Mouse (Mus musculus) T-cell, adult 2 months (primary cell): ENCODE measurements at regions not wholly inside any gene's neighbourhood (a gene's known extent, or its start where the extent isn't known, plus 50 kb on each side); places are given as distances from the start of the nearest gene placed in this dataset.

Experiments used
- DNase-seq: peaks from one replicate; pipeline ENCODE4 v3.0.0; 2022; ENCODE audit warnings: low spot score

GRCm38 (mm10) chr15:59954345-59954744 lies 62.1 kb downstream of the 4933412E24Rik start:
- no peak for DNase-seq

- no peak for DNase-seq
Observed at GRCm38 (mm10) chr15:59953857-59954256, 62.6 kb downstream of the 4933412E24Rik start.

- DNase-seq = peak; percentile 37
Observed at GRCm38 (mm10) chr15:59950617-59951216, 65.7 kb downstream of the 4933412E24Rik start.

GRCm38 (mm10) chr15:59945208-59945607 lies 71.2 kb downstream of the 4933412E24Rik start:
- DNase-seq = no peak

GRCm38 (mm10) chr15:59936486-59936885 lies 79.9 kb downstream of the 4933412E24Rik start:
- peak; percentile 37 for DNase-seq

- peak; percentile 82 for DNase-seq
Observed at GRCm38 (mm10) chr15:59913860-59914259, 102.6 kb downstream of the 4933412E24Rik start.

- DNase-seq = no peak
Observed at GRCm38 (mm10) chr15:59908300-59908699, 108.1 kb downstream of the 4933412E24Rik start.

- DNase-seq = peak; percentile 45
Observed at GRCm38 (mm10) chr15:59905832-59906797, 110.3 kb downstream of the 4933412E24Rik start.

GRCm38 (mm10) chr15:59904741-59905140 lies 111.7 kb downstream of the 4933412E24Rik start:
- DNase-seq = no peak

- no peak for DNase-seq
Observed at GRCm38 (mm10) chr15:59888996-59889395, 127.4 kb downstream of the 4933412E24Rik start.

GRCm38 (mm10) chr15:59888131-59888459 lies 128.3 kb downstream of the 4933412E24Rik start:
- no peak for DNase-seq

GRCm38 (mm10) chr15:59887381-59888130 lies 128.9 kb downstream of the 4933412E24Rik start:
- DNase-seq = no peak

- DNase-seq = no peak
Observed at GRCm38 (mm10) chr15:59886036-59886435, 130.4 kb downstream of the 4933412E24Rik start.

GRCm38 (mm10) chr15:59882444-59882843 lies 134.0 kb downstream of the 4933412E24Rik start:
- no peak for DNase-seq

GRCm38 (mm10) chr15:59880426-59880825 lies 136.0 kb downstream of the 4933412E24Rik start:
- DNase-seq = no peak

GRCm38 (mm10) chr15:59879311-59879710 lies 137.1 kb downstream of the 4933412E24Rik start:
- DNase-seq = peak; percentile 32

- DNase-seq = no peak
Observed at GRCm38 (mm10) chr15:59876279-59876742, 140.1 kb downstream of the 4933412E24Rik start.

GRCm38 (mm10) chr15:59866701-59867100 lies 149.7 kb downstream of the 4933412E24Rik start:
- DNase-seq = no peak

GRCm38 (mm10) chr15:59864746-59865499 lies 151.5 kb downstream of the 4933412E24Rik start:
- DNase-seq = no peak

GRCm38 (mm10) chr15:59852271-59853000 lies 164.0 kb downstream of the 4933412E24Rik start:
- DNase-seq = no peak
